ENCODE assay signal across 14 mouse cellular contexts in the genomic region with DNA sequence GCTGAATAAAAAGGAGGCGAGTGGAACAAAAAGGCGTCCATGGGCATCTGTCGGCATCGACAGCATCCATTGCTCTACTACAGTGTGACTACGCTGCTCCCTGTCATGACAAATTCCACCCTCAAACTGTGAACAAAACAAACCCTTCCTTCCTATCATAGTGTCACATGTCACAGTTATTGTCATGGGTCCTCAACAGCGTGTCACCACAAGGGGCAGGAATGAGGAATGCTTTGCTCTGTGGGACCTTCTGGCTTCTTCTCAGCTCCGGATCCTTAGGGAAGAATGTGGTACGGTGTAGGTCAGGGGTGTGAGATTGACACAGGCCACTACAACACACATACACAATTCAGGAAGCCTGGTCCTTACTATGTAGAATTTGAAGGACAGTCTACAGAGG.
A peak's percentile ranks its signal among the peaks of the same experiment; 100 is the strongest.
DNase-seq lines count a peak whose midpoint lies in the region; ATAC-seq and TF ChIP-seq lines count a peak whose summit lies in the region.
"Had no signal": no experiment of that assay in that cellular context is flagged by ENCODE, and none has a peak within 500 bp of the region (broad histone marks: within the 10 kb centered on the region; RNA-seq: fewer than 3 reads in every experiment).

No protein-coding gene starts in this region.

- 0 out of 2 replicates have a peak overlapping the region, but pooled peaks have one; percentile 22 for H3K4me2 ChIP-seq in kidney, embryonic 15.5 days
- no peak overlapping the region for H3K4me2 ChIP-seq in kidney, embryonic 14.5 days (replicated peaks; ENCODE audit: low read depth, low read length)
- peak overlapping the region; percentile 21; the same call in 1 of the 2 replicates for H3K4me2 ChIP-seq in lung, embryonic 16.5 days (ENCODE audit: low read depth, low read length)
- H3K4me2 ChIP-seq: heart, embryonic 13.5 days; liver, embryonic 15.5 days had no signal

- no peaks in the 10 kb centered on the region for H3K27me3 ChIP-seq in heart, embryonic 10.5 days (ENCODE audit: insufficient read depth, poor library complexity, severe bottlenecking)
- H3K27me3 ChIP-seq in kidney, embryonic 15.5 days = no peaks in the 10 kb centered on the region
- no peaks in the 10 kb centered on the region for H3K27me3 ChIP-seq in kidney, embryonic 14.5 days (ENCODE audit: control insufficient read depth, insufficient read depth, low read length)
- H3K27me3 ChIP-seq in lung, embryonic 16.5 days (ENCODE audit: control insufficient read depth, insufficient read depth, low read depth, low read length) = no peaks in the 10 kb centered on the region
- H3K27me3 ChIP-seq: heart, embryonic 13.5 days; liver, embryonic 15.5 days had no signal

- TF ChIP-seq CTCF in cortical plate, adult 2 months (IDR thresholded peaks at IDR 0.05; ENCODE audit: extremely low read depth, insufficient read depth, low read length) = no peak

- H3K27ac ChIP-seq in heart, embryonic 10.5 days = no peak overlapping the region; the same call in 1 of the 2 replicates
- 0 out of 2 replicates have a peak overlapping the region, but pooled peaks have one; percentile 2 for H3K27ac ChIP-seq in kidney, embryonic 15.5 days
- no peak overlapping the region for H3K27ac ChIP-seq in kidney, embryonic 14.5 days (ENCODE audit: low read depth, low read length)
- peak overlapping the region; percentile 7; the same call in 1 of the 2 replicates for H3K27ac ChIP-seq in cortical plate, adult 2 months (ENCODE audit: insufficient read depth, low read length)
- H3K27ac ChIP-seq in lung, embryonic 16.5 days (ENCODE audit: low read length) = peak overlapping the region; percentile 77
- H3K27ac ChIP-seq: heart, embryonic 13.5 days; liver, embryonic 15.5 days had no signal

- TF ChIP-seq POLR2A in cortical plate, adult 2 months (IDR thresholded peaks at IDR 0.05; ENCODE audit: extremely low read depth, insufficient read depth, low read length) = no peak

- no peaks in the 10 kb centered on the region for H3K36me3 ChIP-seq in heart, embryonic 10.5 days
- H3K36me3 ChIP-seq in kidney, embryonic 15.5 days = no peaks in the 10 kb centered on the region
- H3K36me3 ChIP-seq in kidney, embryonic 14.5 days (ENCODE audit: control insufficient read depth, insufficient read depth, low read length) = no peaks in the 10 kb centered on the region
- no peaks in the 10 kb centered on the region for H3K36me3 ChIP-seq in lung, embryonic 16.5 days (ENCODE audit: control insufficient read depth, insufficient read depth, low read length)
- H3K36me3 ChIP-seq: heart, embryonic 13.5 days; liver, embryonic 15.5 days had no signal

- H3K9ac ChIP-seq in kidney, embryonic 15.5 days = no peak overlapping the region
- H3K9ac ChIP-seq in kidney, embryonic 14.5 days (ENCODE audit: low read depth, low read length) = no peak overlapping the region
- H3K9ac ChIP-seq in lung, embryonic 16.5 days (ENCODE audit: low read length) = no peak overlapping the region
- H3K9ac ChIP-seq: heart, embryonic 13.5 days; liver, embryonic 15.5 days had no signal

- no peak overlapping the region for H3K4me3 ChIP-seq in heart, embryonic 10.5 days
- no peak overlapping the region for H3K4me3 ChIP-seq in kidney, embryonic 15.5 days (replicated peaks)
- no peak overlapping the region for H3K4me3 ChIP-seq in kidney, embryonic 14.5 days (ENCODE audit: low read length)
- H3K4me3 ChIP-seq in cortical plate, adult 2 months (ENCODE audit: insufficient read depth, low read length) = no peak overlapping the region
- no peak overlapping the region for H3K4me3 ChIP-seq in lung, embryonic 16.5 days (ENCODE audit: low read length)
- H3K4me3 ChIP-seq: heart, embryonic 13.5 days; liver, embryonic 15.5 days had no signal

- no peaks in the 10 kb centered on the region for H3K9me3 ChIP-seq in heart, embryonic 10.5 days
- H3K9me3 ChIP-seq in kidney, embryonic 15.5 days (replicated peaks) = no peaks in the 10 kb centered on the region
- no peaks in the 10 kb centered on the region for H3K9me3 ChIP-seq in kidney, embryonic 14.5 days (ENCODE audit: control insufficient read depth, low read length)
- H3K9me3 ChIP-seq in lung, embryonic 16.5 days (ENCODE audit: control insufficient read depth, low read length) = no peaks in the 10 kb centered on the region
- H3K9me3 ChIP-seq: heart, embryonic 13.5 days; liver, embryonic 15.5 days had no signal

- H3K4me1 ChIP-seq in heart, embryonic 10.5 days = peaks cover 27% of the 10 kb centered on the region
- peaks cover 32% of the 10 kb centered on the region for H3K4me1 ChIP-seq in kidney, embryonic 15.5 days
- H3K4me1 ChIP-seq in kidney, embryonic 14.5 days (ENCODE audit: control insufficient read depth, insufficient read depth, low read length) = peaks cover 14% of the 10 kb centered on the region
- no peaks in the 10 kb centered on the region for H3K4me1 ChIP-seq in cortical plate, adult 2 months (ENCODE audit: control insufficient read depth, insufficient read depth, low read length)
- no peaks in the 10 kb centered on the region; the same call in 1 of the 2 replicates for H3K4me1 ChIP-seq in lung, embryonic 16.5 days (replicated peaks; ENCODE audit: control insufficient read depth, insufficient read depth, low read length)
- H3K4me1 ChIP-seq: liver, embryonic 15.5 days had no signal

- no peak for ATAC-seq in kidney, embryonic 15.5 days (replicated peaks; ENCODE audit: low FRiP score)
- ATAC-seq in kidney, embryonic 14.5 days (ENCODE audit: low FRiP score, low TSS enrichment) = no peak
- ATAC-seq in lung, embryonic 16.5 days (ENCODE audit: low read depth) = peak; percentile 23; the same call in 1 of the 2 replicates
- ATAC-seq: activated CD4-positive, CD25-positive, alpha-beta regulatory T cell, adult 4 months had no signal

- DNase-seq in heart, embryonic 10.5 days (ENCODE audit: low spot score) = peak; percentile 68
- no peak for DNase-seq in heart, postnatal 25 days (ENCODE audit: low spot score)
- DNase-seq in embryo, embryonic 10 days (ENCODE audit: low spot score) = no peak
- DNase-seq in cerebellum, postnatal 36 days = no peak
- DNase-seq: right cerebral cortex, adult 18-20 months; spleen, adult 18-20 months; thymus, postnatal 4 days had no signal

- intact Hi-C loops in heart, postnatal 25 days (cut with DNase I) = loop anchor here (5.0 kb wide), 2 partner anchors 121 to 456 kb away; no protein-coding TSS in a partner anchor

- WGBS in heart, embryonic 10.5 days = 83% methylated on average over 8 of the region's 8 CpGs
- 85% methylated on average over 8 of the region's 8 CpGs for WGBS in kidney, embryonic 15.5 days
- WGBS in kidney, embryonic 14.5 days = 89% methylated on average over 8 of the region's 8 CpGs
- 79% methylated on average over 8 of the region's 8 CpGs for WGBS in lung, embryonic 16.5 days

Comparison
In these comparisons a context has a peak if more than half of its experiments do, and no peak if none do; other contexts are left out.
1. H3K27ac ChIP-seq: peak in kidney, embryonic 15.5 days (single experiment), cortical plate, adult 2 months (single experiment) and lung, embryonic 16.5 days (single experiment); none in heart, embryonic 10.5 days (single experiment) and kidney, embryonic 14.5 days (single experiment).